Mouse (Mus musculus): Measurements from ENCODE around the gene Cd101. TPM values are rescaled to one million over a fixed set of nuclear protein-coding genes. Genes with fewer than 3 reads are reported as not detected.

Cd101 gene
- polyA plus RNA-seq, 1 experiment from 2014 or later = 0.09 TPM

GRCm38 (mm10) chr3:101036001-101036400 is 6.6 kb upstream of the Cd101 start:
- H3K4me1 ChIP-seq (replicated peaks) = no peaks in the 10 kb centered on the region
- no peak overlapping the region for H3K4me2 ChIP-seq
- H3K9me3 ChIP-seq = no peaks in the 10 kb centered on the region
- ATAC-seq (ENCODE audit: low FRiP score, low read depth) = no peak
- no peak overlapping the region for H3K9ac ChIP-seq
- no peak overlapping the region for H3K4me3 ChIP-seq
- WGBS = 95% methylated on average over 2 of the region's 2 CpGs
- H3K27ac ChIP-seq (replicated peaks) = no peak overlapping the region
- H3K27me3 ChIP-seq = no peaks in the 10 kb centered on the region
- peaks cover 3% of the 10 kb centered on the region; the same call in 1 of the 2 replicates for H3K36me3 ChIP-seq

- no peaks in the 10 kb centered on the region for H3K4me1 ChIP-seq (replicated peaks)
- no peaks in the 10 kb centered on the region for H3K9me3 ChIP-seq
- no peaks in the 10 kb centered on the region for H3K27me3 ChIP-seq
- H3K36me3 ChIP-seq = no peaks in the 10 kb centered on the region
- H3K4me2 ChIP-seq = no peak overlapping the region
- WGBS = 89% methylated on average over 9 of the region's 9 CpGs
- H3K4me3 ChIP-seq = no peak overlapping the region
- no peak for ATAC-seq (ENCODE audit: low FRiP score, low read depth)
- no peak overlapping the region for H3K27ac ChIP-seq (replicated peaks)
- no peak overlapping the region for H3K9ac ChIP-seq
Measured at GRCm38 (mm10) chr3:101034509-101034908, 5.2 kb upstream of the Cd101 start.

- H3K9me3 ChIP-seq = no peaks in the 10 kb centered on the region
- no peak for ATAC-seq (ENCODE audit: low FRiP score, low read depth)
Measured at GRCm38 (mm10) chr3:101033644-101034043, 4.3 kb upstream of the Cd101 start.

GRCm38 (mm10) chr3:101031456-101032142 is 2.2 kb upstream of the Cd101 start:
- no peak overlapping the region for H3K4me2 ChIP-seq
- WGBS = 74% methylated on average over 7 of the region's 7 CpGs
- H3K9ac ChIP-seq = no peak overlapping the region
- no peak for ATAC-seq (ENCODE audit: low FRiP score, low read depth)
- no peaks in the 10 kb centered on the region for H3K36me3 ChIP-seq
- no peak overlapping the region for H3K4me3 ChIP-seq
- H3K4me1 ChIP-seq (replicated peaks) = no peaks in the 10 kb centered on the region
- H3K27me3 ChIP-seq = no peaks in the 10 kb centered on the region
- no peaks in the 10 kb centered on the region for H3K9me3 ChIP-seq
- no peak overlapping the region for H3K27ac ChIP-seq (replicated peaks)

More at GRCm38 (mm10) chr3:101033644-101034043, 4.3 kb upstream of the Cd101 start:
- Histone ChIP-seq H3K36me3 (no peaks in the 10 kb centered on the region), H3K4me1 (replicated peaks) (no peaks in the 10 kb centered on the region), H3K9ac (no peak overlapping the region), H3K27me3 (no peaks in the 10 kb centered on the region), H3K27ac (replicated peaks) (no peak overlapping the region), H3K4me2 (no peak overlapping the region), H3K4me3 (no peak overlapping the region)
- 51% methylated on average over 4 of the region's 4 CpGs for WGBS

- Histone ChIP-seq H3K36me3 (no peaks in the 10 kb centered on the region), H3K4me2 (no peak overlapping the region), H3K4me1 (replicated peaks) (no peaks in the 10 kb centered on the region), H3K9me3 (no peaks in the 10 kb centered on the region), H3K27me3 (no peaks in the 10 kb centered on the region), H3K27ac (replicated peaks) (no peak overlapping the region), H3K4me3 (no peak overlapping the region), H3K9ac (no peak overlapping the region)
- 94% methylated on average over 1 of the region's 1 CpGs for WGBS
- ATAC-seq (ENCODE audit: low FRiP score, low read depth) = no peak
Measured at GRCm38 (mm10) chr3:101030630-101031029, 1.3 kb upstream of the Cd101 start.

- Histone ChIP-seq H3K4me2 (no peak overlapping the region), H3K27ac (replicated peaks) (no peak overlapping the region), H3K9me3 (no peaks in the 10 kb centered on the region), H3K4me1 (replicated peaks) (no peaks in the 10 kb centered on the region), H3K27me3 (no peaks in the 10 kb centered on the region), H3K4me3 (no peak overlapping the region), H3K9ac (no peak overlapping the region), H3K36me3 (no peaks in the 10 kb centered on the region)
- 97% methylated on average over 1 of the region's 1 CpGs for WGBS
- no peak for ATAC-seq (ENCODE audit: low FRiP score, low read depth)
Measured at GRCm38 (mm10) chr3:101026741-101027140, 2.6 kb downstream of the Cd101 start.

GRCm38 (mm10) chr3:101022967-101023366 is 6.4 kb downstream of the Cd101 start:
- Histone ChIP-seq H3K36me3 (no peaks in the 10 kb centered on the region), H3K27me3 (no peaks in the 10 kb centered on the region), H3K27ac (replicated peaks) (no peak overlapping the region), H3K4me3 (no peak overlapping the region), H3K9ac (no peak overlapping the region), H3K9me3 (no peaks in the 10 kb centered on the region), H3K4me1 (replicated peaks) (no peaks in the 10 kb centered on the region), H3K4me2 (no peak overlapping the region)
- WGBS = 93% methylated on average over 6 of the region's 6 CpGs
- no peak for ATAC-seq (ENCODE audit: low FRiP score, low read depth)

GRCm38 (mm10) chr3:101021481-101022051 is 7.8 kb downstream of the Cd101 start:
- Histone ChIP-seq H3K9ac (no peak overlapping the region), H3K4me2 (no peak overlapping the region), H3K4me1 (replicated peaks) (no peaks in the 10 kb centered on the region), H3K27me3 (no peaks in the 10 kb centered on the region), H3K27ac (replicated peaks) (no peak overlapping the region), H3K4me3 (no peak overlapping the region), H3K36me3 (no peaks in the 10 kb centered on the region), H3K9me3 (no peaks in the 10 kb centered on the region)
- WGBS = 84% methylated on average over 8 of the region's 8 CpGs
- no peak for ATAC-seq (ENCODE audit: low FRiP score, low read depth)

GRCm38 (mm10) chr3:101021073-101021472 is 8.3 kb downstream of the Cd101 start:
- H3K9ac ChIP-seq = no peak overlapping the region
- WGBS = 87% methylated on average over 5 of the region's 5 CpGs
- no peak for ATAC-seq (ENCODE audit: low FRiP score, low read depth)

GRCm38 (mm10) chr3:101018494-101018893 is 10.9 kb downstream of the Cd101 start:
- H3K27ac ChIP-seq (replicated peaks) = no peak overlapping the region
- WGBS = 88% methylated on average over 6 of the region's 6 CpGs
- H3K9ac ChIP-seq = no peak overlapping the region
- no peak for ATAC-seq (ENCODE audit: low FRiP score, low read depth)
- no peak overlapping the region for H3K4me2 ChIP-seq
- no peaks in the 10 kb centered on the region for H3K27me3 ChIP-seq
- no peaks in the 10 kb centered on the region for H3K36me3 ChIP-seq
- no peaks in the 10 kb centered on the region for H3K9me3 ChIP-seq
- H3K4me3 ChIP-seq = no peak overlapping the region
- 0 out of 2 replicates have a peak, but pooled peaks cover 10% of the 10 kb centered on the region for H3K4me1 ChIP-seq (replicated peaks)

More at GRCm38 (mm10) chr3:101021073-101021472, 8.3 kb downstream of the Cd101 start:
- no peak overlapping the region for H3K4me3 ChIP-seq
- no peaks in the 10 kb centered on the region for H3K27me3 ChIP-seq
- H3K4me2 ChIP-seq = no peak overlapping the region
- H3K27ac ChIP-seq (replicated peaks) = no peak overlapping the region
- H3K36me3 ChIP-seq = no peaks in the 10 kb centered on the region
- H3K9me3 ChIP-seq = no peaks in the 10 kb centered on the region
- H3K4me1 ChIP-seq (replicated peaks) = no peaks in the 10 kb centered on the region

GRCm38 (mm10) chr3:101016050-101016449 is 13.3 kb downstream of the Cd101 start:
- Histone ChIP-seq H3K9me3 (no peaks in the 10 kb centered on the region), H3K27me3 (no peaks in the 10 kb centered on the region), H3K27ac (replicated peaks) (no peak overlapping the region), H3K4me1 (replicated peaks) (0 out of 2 replicates have a peak, but pooled peaks cover 10% of the 10 kb centered on the region), H3K4me2 (no peak overlapping the region), H3K36me3 (no peaks in the 10 kb centered on the region), H3K9ac (no peak overlapping the region), H3K4me3 (no peak overlapping the region)
- ATAC-seq (ENCODE audit: low FRiP score, low read depth) = no peak
- 81% methylated on average over 7 of the region's 7 CpGs for WGBS

GRCm38 (mm10) chr3:101015254-101015653 is 14.1 kb downstream of the Cd101 start:
- 57% methylated on average over 4 of the region's 4 CpGs for WGBS
- H3K9me3 ChIP-seq = no peaks in the 10 kb centered on the region
- ATAC-seq (ENCODE audit: low FRiP score, low read depth) = no peak
- H3K36me3 ChIP-seq = no peaks in the 10 kb centered on the region
- H3K9ac ChIP-seq = no peak overlapping the region
- H3K4me2 ChIP-seq = no peak overlapping the region
- H3K27ac ChIP-seq (replicated peaks) = no peak overlapping the region
- H3K4me3 ChIP-seq = no peak overlapping the region
- no peaks in the 10 kb centered on the region for H3K27me3 ChIP-seq
- 0 out of 2 replicates have a peak, but pooled peaks cover 10% of the 10 kb centered on the region for H3K4me1 ChIP-seq (replicated peaks)
